In genomic region chr3:96500289-96500621, GRCm38 (mm10) we compare ENCODE assay signal across 8 mouse cellular contexts. TPM values are rescaled to one million over a fixed set of nuclear protein-coding genes. Genes with fewer than 3 reads are reported as not detected.
DNase-seq lines count a peak whose midpoint lies in the region; ATAC-seq and TF ChIP-seq lines count a peak whose summit lies in the region.

No protein-coding gene starts in this region.

- peak overlapping the region; percentile 62 for H3K9ac ChIP-seq in hindbrain, embryonic 16.5 days (ENCODE audit: low read depth, low read length)

- 0% methylated on average over 17 of the region's 17 CpGs for WGBS in hindbrain, embryonic 16.5 days
- WGBS in macrophage (ENCODE audit: missing documents): 0% methylated on average over 17 of the region's 17 CpGs

- TF ChIP-seq CTCF in left cerebral cortex, adult 2 months (IDR thresholded peaks at IDR 0.05): no peak

- ATAC-seq in hindbrain, embryonic 16.5 days: peak; percentile 70

- DNase-seq in WW6 (ENCODE audit: low read depth, low spot score): peak; percentile 61
- DNase-seq in cerebellum, postnatal 36 days: peak; percentile 91 to 97
- peak; percentile 98 to 99 for DNase-seq in frontal cortex, postnatal 36 days (ENCODE audit: low spot score in 2 of 2)
- peak; percentile 93 to 96 for DNase-seq in left cerebral cortex, adult 2 months (ENCODE audit: extremely low spot score in 1 of 2, low spot score in 2 of 2)
- DNase-seq in retina, postnatal 7 days (ENCODE audit: low read depth, low spot score): peak; percentile 84
- peak; percentile 93 to 94 for DNase-seq in urinary bladder, adult 18-20 months (ENCODE audit: low spot score in 2 of 2)

- no peaks in the 10 kb centered on the region for H3K79me2 ChIP-seq in macrophage (ENCODE audit: inconsistent target)

- no peaks in the 10 kb centered on the region for H3K27me3 ChIP-seq in hindbrain, embryonic 16.5 days (replicated peaks; ENCODE audit: control insufficient read depth, insufficient read depth, low read length)

- H3K4me2 ChIP-seq in hindbrain, embryonic 16.5 days (ENCODE audit: low read length): peak overlapping the region; percentile 82

- peaks cover 9% of the 10 kb centered on the region for H3K4me1 ChIP-seq in hindbrain, embryonic 16.5 days (ENCODE audit: control insufficient read depth, insufficient read depth, low read depth, low read length)

- H3K4me3 ChIP-seq in hindbrain, embryonic 16.5 days (ENCODE audit: low read length): peak overlapping the region; percentile 47
- H3K4me3 ChIP-seq in left cerebral cortex, adult 2 months: peak overlapping the region; percentile 81
- H3K4me3 ChIP-seq in macrophage (ENCODE audit: inconsistent target): peak overlapping the region; percentile 79

- H3K36me3 ChIP-seq in hindbrain, embryonic 16.5 days (ENCODE audit: control insufficient read depth, insufficient read depth, low read length): no peaks in the 10 kb centered on the region
- no peaks in the 10 kb centered on the region for H3K36me3 ChIP-seq in macrophage (ENCODE audit: inconsistent target)

- H3K9me3 ChIP-seq in hindbrain, embryonic 16.5 days (ENCODE audit: control insufficient read depth, low read length): no peaks in the 10 kb centered on the region

- H3K27ac ChIP-seq in hindbrain, embryonic 16.5 days (ENCODE audit: low read depth, low read length): peak overlapping the region; percentile 72
- H3K27ac ChIP-seq in left cerebral cortex, adult 2 months: peak overlapping the region; percentile 85
- peak overlapping the region; percentile 85 for H3K27ac ChIP-seq in macrophage

- intact Hi-C loops in left cerebral cortex, adult 2 months (cut with DNase I): loop anchor here (5.0 kb wide), 3 partner anchors 77 to 223 kb away; partner anchors contain the start of genes Gm16253 and Polr3gl

RNA-seq across cellular contexts. Expression of gene Hfe2, which starts 24.7 kb away (rescaled TPM):
- 3.3 and 3.5 TPM in 2 replicates for polyA plus RNA-seq in hindbrain, embryonic 16.5 days (2015; fragmentation: Nextera tagmentation; extraction: Ambion mirVana)
- 1 to 10 TPM; 1.7 to 1.8 TPM for total RNA-seq in left cerebral cortex, adult 2 months (2021)
- total RNA-seq in macrophage (2018; cell fraction: chromatin; rRNA removed): not detected
- not detected for total RNA-seq in macrophage (2018; cell fraction: cytosol; rRNA removed)
- total RNA-seq in macrophage (2018; cell fraction: nucleus; rRNA removed): not detected
- not detected in 3 replicates for polyA plus RNA-seq in macrophage (2018)

RNA-seq across cellular contexts. Expression of gene BC107364, which starts 48.1 kb away (rescaled TPM):
- not detected in 2 replicates for polyA plus RNA-seq in hindbrain, embryonic 16.5 days (2015; fragmentation: Nextera tagmentation; extraction: Ambion mirVana)
- total RNA-seq in left cerebral cortex, adult 2 months (2021): not detected
- total RNA-seq in macrophage (2018; cell fraction: chromatin; rRNA removed): not detected
- total RNA-seq in macrophage (2018; cell fraction: cytosol; rRNA removed): not detected
- total RNA-seq in macrophage (2018; cell fraction: nucleus; rRNA removed): not detected
- polyA plus RNA-seq in macrophage (2018): not detected in 3 replicates

RNA-seq across cellular contexts. Expression of gene Txnip, which starts 57.5 kb away (rescaled TPM):
- polyA plus RNA-seq in hindbrain, embryonic 16.5 days (2015; fragmentation: Nextera tagmentation; extraction: Ambion mirVana): 51.0 and 53.6 TPM in 2 replicates
- total RNA-seq in left cerebral cortex, adult 2 months (2021): 10 to 100 TPM; 22.4 to 28.2 TPM
- 100 to 1,000 TPM in 9 of 26 experiments, 10 to 100 TPM in 16, 1 to 10 TPM in 1; 8.8 to 741 (median 70.0) TPM for total RNA-seq in macrophage (2018; cell fraction: chromatin; rRNA removed)
- total RNA-seq in macrophage (2018; cell fraction: cytosol; rRNA removed): 100 to 1,000 TPM in 16 of 26 experiments, 10 to 100 TPM in 10; 12.9 to 504 (median 163) TPM
- 100 to 1,000 TPM in 11 of 26 experiments, 10 to 100 TPM in 15; 14.5 to 587 (median 82.2) TPM for total RNA-seq in macrophage (2018; cell fraction: nucleus; rRNA removed)
- 198 to 536 TPM (median 239 TPM) in 3 replicates for polyA plus RNA-seq in macrophage (2018)

Comparison
In these comparisons a context has a peak if more than half of its experiments do, and no peak if none do; other contexts are left out.
1. Peak in every context shown above with its lines: DNase-seq, ATAC-seq, H3K4me3 ChIP-seq and H3K27ac ChIP-seq.